Mouse (Mus musculus): ENCODE measurements around the gene Pmp22. TPM values are rescaled to one million over a fixed set of nuclear protein-coding genes. Genes with fewer than 3 reads are reported as not detected.

Gene Pmp22
- polyA plus RNA-seq, 1 experiment: 71.0 TPM

GRCm38 (mm10) chr11:63134021-63134420 is 5.2 kb downstream of the Pmp22 start:
- no peak overlapping the region for H3K27ac ChIP-seq (replicated peaks; ENCODE audit: low read depth, low read length)
- H3K4me1 ChIP-seq (ENCODE audit: control insufficient read depth, insufficient read depth, insufficient read length, low read length): peaks cover 20% of the 10 kb centered on the region
- no peak overlapping the region for H3K4me3 ChIP-seq (ENCODE audit: insufficient read depth, low read depth, low read length)

GRCm38 (mm10) chr11:63134742-63135482 is 6.1 kb downstream of the Pmp22 start:
- Histone ChIP-seq H3K27ac (replicated peaks; ENCODE audit: low read depth, low read length) (no peak overlapping the region), H3K4me1 (ENCODE audit: control insufficient read depth, insufficient read depth, insufficient read length, low read length) (peaks cover 13% of the 10 kb centered on the region), H3K4me3 (ENCODE audit: insufficient read depth, low read depth, low read length) (no peak overlapping the region)

- Histone ChIP-seq H3K4me1 (ENCODE audit: control insufficient read depth, insufficient read depth, insufficient read length, low read length) (peaks cover 10% of the 10 kb centered on the region), H3K27ac (replicated peaks; ENCODE audit: low read depth, low read length) (peak overlapping the region; percentile 88), H3K4me3 (ENCODE audit: insufficient read depth, low read depth, low read length) (no peak overlapping the region)
Measured at GRCm38 (mm10) chr11:63135622-63136021, 6.8 kb downstream of the Pmp22 start.

GRCm38 (mm10) chr11:63136205-63136604 is 7.4 kb downstream of the Pmp22 start:
- Histone ChIP-seq H3K4me3 (ENCODE audit: insufficient read depth, low read depth, low read length) (0 out of 2 replicates have a peak overlapping the region, but pooled peaks have one; percentile 3), H3K27ac (replicated peaks; ENCODE audit: low read depth, low read length) (peak overlapping the region; percentile 88), H3K4me1 (ENCODE audit: control insufficient read depth, insufficient read depth, insufficient read length, low read length) (peaks cover 8% of the 10 kb centered on the region)

- no peak overlapping the region for H3K4me3 ChIP-seq (ENCODE audit: insufficient read depth, low read depth, low read length)
- H3K4me1 ChIP-seq (ENCODE audit: control insufficient read depth, insufficient read depth, insufficient read length, low read length): peaks cover 8% of the 10 kb centered on the region
- peak overlapping the region; percentile 85 for H3K27ac ChIP-seq (replicated peaks; ENCODE audit: low read depth, low read length)
Measured at GRCm38 (mm10) chr11:63136836-63137416, 8.1 kb downstream of the Pmp22 start.

- peaks cover 16% of the 10 kb centered on the region for H3K4me1 ChIP-seq (ENCODE audit: control insufficient read depth, insufficient read depth, insufficient read length, low read length)
- no peak overlapping the region for H3K4me3 ChIP-seq (ENCODE audit: insufficient read depth, low read depth, low read length)
- 0 out of 2 replicates have a peak overlapping the region, but pooled peaks have one; percentile 42 for H3K27ac ChIP-seq (replicated peaks; ENCODE audit: low read depth, low read length)
Measured at GRCm38 (mm10) chr11:63138739-63139138, 10.0 kb downstream of the Pmp22 start.

GRCm38 (mm10) chr11:63142311-63142710 is 13.5 kb downstream of the Pmp22 start:
- no peak overlapping the region for H3K4me3 ChIP-seq (ENCODE audit: insufficient read depth, low read depth, low read length)
- H3K4me1 ChIP-seq (ENCODE audit: control insufficient read depth, insufficient read depth, insufficient read length, low read length): peaks cover 23% of the 10 kb centered on the region
- H3K27ac ChIP-seq (replicated peaks; ENCODE audit: low read depth, low read length): 0 out of 2 replicates have a peak overlapping the region, but pooled peaks have one; percentile 22

GRCm38 (mm10) chr11:63142816-63143215 is 14.0 kb downstream of the Pmp22 start:
- H3K27ac ChIP-seq (replicated peaks; ENCODE audit: low read depth, low read length): peak overlapping the region; percentile 22; the same call in 1 of the 2 replicates

GRCm38 (mm10) chr11:63143486-63143885 is 14.7 kb downstream of the Pmp22 start:
- Histone ChIP-seq H3K4me1 (ENCODE audit: control insufficient read depth, insufficient read depth, insufficient read length, low read length) (peaks cover 23% of the 10 kb centered on the region), H3K4me3 (ENCODE audit: insufficient read depth, low read depth, low read length) (no peak overlapping the region), H3K27ac (replicated peaks; ENCODE audit: low read depth, low read length) (peak overlapping the region; percentile 51)

More at GRCm38 (mm10) chr11:63142816-63143215, 14.0 kb downstream of the Pmp22 start:
- peaks cover 23% of the 10 kb centered on the region for H3K4me1 ChIP-seq (ENCODE audit: control insufficient read depth, insufficient read depth, insufficient read length, low read length)
- no peak overlapping the region for H3K4me3 ChIP-seq (ENCODE audit: insufficient read depth, low read depth, low read length)

GRCm38 (mm10) chr11:63146601-63147000 is 17.8 kb downstream of the Pmp22 start:
- Histone ChIP-seq H3K4me3 (ENCODE audit: insufficient read depth, low read depth, low read length) (no peak overlapping the region), H3K27ac (replicated peaks; ENCODE audit: low read depth, low read length) (no peak overlapping the region)

GRCm38 (mm10) chr11:63148276-63148675 is 19.5 kb downstream of the Pmp22 start:
- no peak overlapping the region for H3K4me3 ChIP-seq (ENCODE audit: insufficient read depth, low read depth, low read length)
- peaks cover 16% of the 10 kb centered on the region for H3K4me1 ChIP-seq (ENCODE audit: control insufficient read depth, insufficient read depth, insufficient read length, low read length)
- H3K27ac ChIP-seq (replicated peaks; ENCODE audit: low read depth, low read length): no peak overlapping the region

More at GRCm38 (mm10) chr11:63146601-63147000, 17.8 kb downstream of the Pmp22 start:
- H3K4me1 ChIP-seq (ENCODE audit: control insufficient read depth, insufficient read depth, insufficient read length, low read length): peaks cover 23% of the 10 kb centered on the region

- H3K27ac ChIP-seq (replicated peaks; ENCODE audit: low read depth, low read length): peak overlapping the region; percentile 47; the same call in 1 of the 2 replicates
- no peaks in the 10 kb centered on the region for H3K4me1 ChIP-seq (ENCODE audit: control insufficient read depth, insufficient read depth, insufficient read length, low read length)
- H3K4me3 ChIP-seq (ENCODE audit: insufficient read depth, low read depth, low read length): no peak overlapping the region
Measured at GRCm38 (mm10) chr11:63151857-63152256, 23.1 kb downstream of the Pmp22 start.

GRCm38 (mm10) chr11:63157117-63157516 is 28.3 kb downstream of the Pmp22 start:
- Histone ChIP-seq H3K4me1 (ENCODE audit: control insufficient read depth, insufficient read depth, insufficient read length, low read length) (no peaks in the 10 kb centered on the region), H3K4me3 (ENCODE audit: insufficient read depth, low read depth, low read length) (no peak overlapping the region), H3K27ac (replicated peaks; ENCODE audit: low read depth, low read length) (no peak overlapping the region)

- no peak overlapping the region for H3K27ac ChIP-seq (replicated peaks; ENCODE audit: low read depth, low read length)
- peaks cover 9% of the 10 kb centered on the region; the same call in 1 of the 2 replicates for H3K4me1 ChIP-seq (ENCODE audit: control insufficient read depth, insufficient read depth, insufficient read length, low read length)
- no peak overlapping the region for H3K4me3 ChIP-seq (ENCODE audit: insufficient read depth, low read depth, low read length)
Measured at GRCm38 (mm10) chr11:63160926-63161325, 32.1 kb downstream of the Pmp22 start.

- H3K4me1 ChIP-seq (ENCODE audit: control insufficient read depth, insufficient read depth, insufficient read length, low read length): peaks cover 9% of the 10 kb centered on the region; the same call in 1 of the 2 replicates
- peak overlapping the region; percentile 99 for H3K27ac ChIP-seq (replicated peaks; ENCODE audit: low read depth, low read length)
- no peak overlapping the region for H3K4me3 ChIP-seq (ENCODE audit: insufficient read depth, low read depth, low read length)
Measured at GRCm38 (mm10) chr11:63162806-63163205, 34.0 kb downstream of the Pmp22 start.

Measured in brown adipose tissue, adult 24 weeks (tissue).